Mouse (Mus musculus) embryonic fibroblast, embryonic 13.5 days (primary cell): ENCODE measurements at regions not wholly inside any gene's neighbourhood (a gene's known extent, or its start where the extent isn't known, plus 50 kb on each side); places are given as distances from the start of the nearest gene placed in this dataset.
A peak's percentile ranks its signal among the peaks of the same experiment; 100 is the strongest.

Experiments
- H3K27ac ChIP-seq: 2 replicates; pipeline ENCODE4 v1.5.1; 2012; ENCODE audit warnings: low read length, control low read depth, inconsistent platforms; ENCODE audit not compliant: insufficient read depth
- H3K4me1 ChIP-seq: 2 replicates; pipeline ENCODE4 v1.6.1; 2011; ENCODE audit warnings: low read length; ENCODE audit not compliant: control insufficient read depth, insufficient read depth
- H3K4me3 ChIP-seq: 2 replicates; pipeline ENCODE4 v1.5.1; 2011; ENCODE audit warnings: mild to moderate bottlenecking, control low read depth, low read length; ENCODE audit not compliant: insufficient read depth
- CTCF ChIP-seq: IDR thresholded peaks from 2 replicates; pipeline ENCODE4 v1.5.1; 2011; ENCODE audit warnings: mild to moderate bottlenecking, control low read depth, low read length, moderate library complexity, borderline replicate concordance; ENCODE audit not compliant: insufficient read depth
- POLR2A ChIP-seq: IDR thresholded peaks from 2 replicates; pipeline ENCODE4 v1.6.1; 2011; ENCODE audit warnings: low read depth, mild to moderate bottlenecking, control low read depth, low read length, moderate library complexity

GRCm38 (mm10) chr14:61837851-61838250 is 230.6 kb downstream of the Kcnrg start:
- H3K27ac ChIP-seq, result no peak overlapping the region
- peaks cover 2% of the 10 kb centered on the region; the same call in 1 of the 2 replicates for H3K4me1 ChIP-seq
- no peak overlapping the region for H3K4me3 ChIP-seq
- TF ChIP-seq CTCF (no peak), POLR2A (no peak)

- Histone ChIP-seq H3K4me3 (no peak overlapping the region), H3K27ac (no peak overlapping the region), H3K4me1 (peaks cover 2% of the 10 kb centered on the region; the same call in 1 of the 2 replicates)
- no peak for TF ChIP-seq POLR2A
- no peak for TF ChIP-seq CTCF
Measured at GRCm38 (mm10) chr14:61842476-61842875, 235.2 kb downstream of the Kcnrg start.

DNA sequence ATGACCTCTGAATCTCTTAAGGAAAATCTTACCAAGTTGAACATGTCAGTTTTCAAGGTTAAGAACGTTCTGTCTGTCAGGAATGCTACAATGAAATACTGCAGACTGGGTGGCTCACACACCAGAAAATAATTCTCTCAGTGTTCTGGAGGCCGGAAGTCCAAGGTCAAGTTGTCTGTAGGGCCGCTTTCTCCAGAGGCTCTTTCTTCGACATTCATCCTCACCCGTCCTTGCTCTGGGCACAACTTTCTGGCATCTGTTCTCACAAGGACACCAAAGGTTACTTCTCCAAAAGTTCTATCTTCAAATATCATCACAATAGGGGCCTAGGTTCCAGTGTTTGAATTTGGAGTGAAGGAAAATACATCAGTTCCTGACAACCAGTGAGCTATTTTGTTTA is 239.2 kb downstream of the Kcnrg start:
- Histone ChIP-seq H3K4me1 (no peaks in the 10 kb centered on the region), H3K27ac (no peak overlapping the region), H3K4me3 (no peak overlapping the region)
- no peak for TF ChIP-seq POLR2A
- no peak for TF ChIP-seq CTCF

- H3K4me1 ChIP-seq, result no peaks in the 10 kb centered on the region; the same call in 1 of the 2 replicates
- H3K27ac ChIP-seq, result no peak overlapping the region
- H3K4me3 ChIP-seq, result no peak overlapping the region
- TF ChIP-seq POLR2A (no peak), CTCF (no peak)
Measured at GRCm38 (mm10) chr14:61850244-61850643, 243.0 kb downstream of the Kcnrg start.

DNA sequence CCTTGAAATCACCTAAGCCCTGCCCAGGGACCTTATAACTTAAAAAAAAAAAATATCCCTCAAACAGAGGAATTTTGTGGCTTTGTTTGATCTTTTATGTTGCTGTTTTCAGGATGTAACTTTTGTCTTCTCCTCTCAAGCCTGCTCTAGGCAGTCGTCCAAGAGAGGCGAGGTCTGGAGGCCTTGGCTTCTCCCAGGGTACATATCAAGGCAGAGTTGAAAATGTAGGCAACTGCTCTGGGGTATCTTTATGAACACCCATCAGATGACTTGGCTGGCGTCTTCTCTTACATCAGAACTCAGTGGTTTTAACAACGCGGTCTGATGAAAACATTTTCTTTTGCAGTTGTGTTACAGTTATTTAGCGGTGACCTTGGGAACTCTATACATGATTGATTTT is 250.4 kb downstream of the Kcnrg start:
- Histone ChIP-seq H3K4me1 (peaks cover 3% of the 10 kb centered on the region; the same call in 1 of the 2 replicates), H3K27ac (no peak overlapping the region), H3K4me3 (no peak overlapping the region)
- TF ChIP-seq CTCF (no peak), POLR2A (no peak)

DNA sequence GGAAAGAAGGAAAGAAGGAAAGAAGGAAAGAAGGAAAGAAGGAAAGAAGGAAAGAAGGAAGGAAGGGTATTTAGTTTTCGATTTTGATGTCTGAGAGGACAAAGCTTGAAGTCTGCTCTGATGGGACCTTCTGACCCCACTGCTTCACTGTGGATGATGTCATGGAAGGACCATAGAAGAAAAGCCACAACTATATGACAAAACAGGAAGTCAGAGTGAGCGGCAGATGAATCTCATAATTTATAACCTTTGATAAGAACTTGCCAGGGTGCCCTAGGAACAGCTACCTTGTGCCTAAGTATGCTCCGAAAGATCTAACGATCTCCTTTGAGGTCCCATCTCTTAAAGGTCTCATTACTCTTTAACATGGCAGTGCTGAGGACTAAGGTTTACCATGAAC is 253.4 kb downstream of the Kcnrg start:
- H3K4me3 ChIP-seq, result no peak overlapping the region
- H3K27ac ChIP-seq, result no peak overlapping the region

GRCm38 (mm10) chr14:61861357-61861958 is 254.2 kb downstream of the Kcnrg start:
- Histone ChIP-seq H3K4me3 (no peak overlapping the region), H3K4me1 (peaks cover 15% of the 10 kb centered on the region), H3K27ac (no peak overlapping the region)
- TF ChIP-seq CTCF (no peak), POLR2A (no peak)

More for the DNA sequence above, 253.4 kb downstream of the Kcnrg start:
- no peak for TF ChIP-seq POLR2A
- no peak for TF ChIP-seq CTCF
- H3K4me1 ChIP-seq, result peaks cover 13% of the 10 kb centered on the region

DNA sequence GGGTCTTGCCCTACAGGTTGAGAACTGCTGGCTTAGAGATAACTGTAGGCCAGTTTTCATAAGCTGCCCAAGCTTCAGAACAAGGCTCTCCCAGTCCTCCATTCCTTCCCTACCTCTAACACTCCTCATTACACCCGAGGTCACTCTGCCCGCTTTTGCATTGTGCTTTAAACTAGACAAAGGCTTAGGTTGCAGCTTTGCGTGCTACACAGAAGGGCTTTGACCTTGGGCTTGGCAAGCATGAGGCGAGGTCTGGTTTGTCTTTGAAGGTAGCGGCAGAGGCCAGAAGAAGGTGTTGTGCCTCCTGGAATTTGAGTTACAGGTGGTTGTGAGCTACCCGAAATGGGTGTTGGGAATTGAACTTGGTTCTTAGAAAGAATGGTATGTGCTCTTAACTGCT is 255.7 kb downstream of the Kcnrg start:
- H3K4me3 ChIP-seq, result no peak overlapping the region
- TF ChIP-seq POLR2A (no peak), CTCF (no peak)
- H3K27ac ChIP-seq, result peak overlapping the region; percentile 45; the same call in 1 of the 2 replicates
- peaks cover 12% of the 10 kb centered on the region for H3K4me1 ChIP-seq

- Histone ChIP-seq H3K27ac (peak overlapping the region; percentile 45), H3K4me3 (no peak overlapping the region)
- TF ChIP-seq POLR2A (no peak), CTCF (no peak)
Measured at GRCm38 (mm10) chr14:61863475-61863874, 256.2 kb downstream of the Kcnrg start.

DNA sequence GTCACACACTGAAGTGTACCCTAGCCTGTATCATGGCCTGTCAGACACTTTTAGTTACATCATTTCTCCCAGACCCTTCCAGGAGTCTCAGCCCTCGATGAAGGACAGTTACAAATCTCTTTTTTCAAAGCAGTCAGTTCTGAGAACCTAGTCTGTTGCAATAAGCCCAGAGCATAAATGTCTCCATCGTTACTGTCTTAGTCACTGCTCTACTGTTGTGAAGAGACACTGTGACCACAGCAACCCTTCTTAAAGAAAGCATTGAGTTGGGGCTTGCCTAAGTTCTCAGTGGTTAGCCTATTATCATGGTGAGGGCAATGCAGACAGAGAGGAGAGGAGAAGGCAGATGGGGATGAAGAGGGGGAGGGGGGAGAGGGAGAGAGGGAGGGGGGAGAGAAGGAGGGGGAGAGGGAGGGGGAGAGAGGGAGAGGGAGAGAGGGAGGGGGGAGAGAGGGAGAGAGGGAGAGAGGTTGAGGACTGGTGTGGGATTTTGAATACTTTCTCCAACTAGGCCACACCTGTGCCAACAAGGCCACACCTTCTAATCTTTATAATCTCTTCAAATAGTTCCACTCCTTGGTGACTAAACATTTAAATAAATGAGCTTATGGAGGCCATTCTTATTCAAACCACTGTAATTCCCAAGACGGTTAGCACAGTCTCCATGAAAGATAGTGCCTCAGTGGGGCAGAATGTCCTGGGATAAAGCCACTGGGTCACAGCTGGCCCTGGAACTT is 259.4 kb downstream of the Kcnrg start:
- H3K4me3 ChIP-seq, result no peak overlapping the region
- TF ChIP-seq POLR2A (no peak), CTCF (no peak)
- H3K4me1 ChIP-seq, result peaks cover 12% of the 10 kb centered on the region
- H3K27ac ChIP-seq, result no peak overlapping the region

More at GRCm38 (mm10) chr14:61863475-61863874, 256.2 kb downstream of the Kcnrg start:
- H3K4me1 ChIP-seq, result peaks cover 12% of the 10 kb centered on the region
